Mouse (Mus musculus): ENCODE data around the gene Insr.

Insr gene

DNA sequence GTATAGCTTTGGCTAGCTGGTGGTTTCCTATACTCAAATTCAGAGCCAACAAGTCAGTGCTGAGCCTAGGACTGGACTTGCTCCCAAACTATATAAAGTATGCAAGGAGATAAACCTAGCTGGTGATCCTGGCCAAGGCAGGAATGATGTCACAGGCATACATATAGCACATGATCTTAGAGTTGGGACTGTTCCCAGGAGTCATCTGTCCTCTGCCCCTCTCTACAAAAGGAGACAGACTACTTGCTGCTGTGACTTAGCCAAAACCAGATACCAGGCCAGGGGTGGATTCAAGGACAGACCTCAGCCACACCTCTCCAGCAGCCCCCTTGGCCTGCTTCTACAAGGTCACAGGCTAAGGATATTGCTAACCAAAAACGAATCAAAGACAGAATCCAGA, 92.0 kb downstream of the Insr start:
- TF ChIP-seq GATA4 (IDR thresholded peaks at IDR 0.05; ENCODE audit: insufficient replicate concordance, low read length): no peak

DNA sequence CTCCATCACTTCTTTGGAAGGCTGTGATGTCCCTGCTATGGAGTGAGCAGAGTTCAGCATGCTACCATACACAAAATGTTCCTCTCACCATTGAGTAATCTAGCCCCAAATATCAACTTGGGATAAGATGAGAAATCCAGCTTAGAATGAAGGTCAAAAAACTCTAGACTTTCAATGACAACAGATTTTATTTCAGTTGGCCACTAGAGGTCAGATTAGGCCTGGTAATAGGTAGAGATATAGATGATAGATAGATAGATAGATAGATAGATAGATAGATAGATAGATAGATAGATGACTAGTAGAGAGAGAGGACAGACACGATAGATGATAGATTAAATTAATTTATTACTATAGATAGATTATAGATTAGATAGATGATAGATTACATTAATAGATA, 99.5 kb downstream of the Insr start:
- TF ChIP-seq GATA4 (IDR thresholded peaks at IDR 0.05; ENCODE audit: insufficient replicate concordance, low read length): no peak

DNA sequence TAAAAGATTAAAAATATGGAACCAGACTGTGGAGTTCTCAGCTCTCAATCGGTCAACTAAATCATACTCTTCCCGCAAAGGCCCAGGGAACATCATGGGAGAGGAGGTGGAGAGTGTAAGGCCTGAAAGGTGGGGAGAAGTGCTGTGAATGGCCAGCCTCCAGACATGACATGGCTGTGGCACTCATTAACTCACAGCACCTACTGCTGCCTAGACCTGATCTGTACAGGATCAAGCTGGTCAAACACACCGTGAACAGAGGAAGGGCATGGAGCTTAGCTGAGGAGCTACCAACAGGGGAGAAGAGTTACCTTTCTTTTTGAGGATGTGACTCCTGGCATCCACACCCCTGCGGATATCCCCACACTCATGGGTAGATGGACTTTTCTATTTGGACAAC, 102.0 kb downstream of the Insr start:
- no peak for TF ChIP-seq GATA4 (IDR thresholded peaks at IDR 0.05; ENCODE audit: insufficient replicate concordance, low read length)

DNA sequence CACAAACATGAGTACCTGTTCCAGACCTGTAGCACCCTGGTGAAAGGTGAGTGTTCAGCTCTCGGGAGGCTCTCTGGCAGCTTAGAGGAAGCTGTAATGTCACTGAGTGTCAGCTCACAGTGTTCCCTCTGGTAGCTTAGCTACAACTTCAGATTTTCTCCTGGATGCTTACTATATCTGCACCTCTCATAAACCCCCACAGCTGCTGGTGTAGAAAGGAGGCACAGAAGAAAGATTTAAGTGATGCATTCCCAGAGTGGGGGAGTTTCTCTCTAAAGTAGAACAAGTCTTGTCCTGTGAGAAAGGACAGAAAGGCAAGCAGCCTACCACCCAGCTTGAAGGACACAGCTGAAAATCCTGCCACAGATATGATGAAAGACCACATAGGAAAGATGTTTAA, 107.2 kb downstream of the Insr start:
- no peak for TF ChIP-seq GATA4 (IDR thresholded peaks at IDR 0.05; ENCODE audit: insufficient replicate concordance, low read length)

DNA sequence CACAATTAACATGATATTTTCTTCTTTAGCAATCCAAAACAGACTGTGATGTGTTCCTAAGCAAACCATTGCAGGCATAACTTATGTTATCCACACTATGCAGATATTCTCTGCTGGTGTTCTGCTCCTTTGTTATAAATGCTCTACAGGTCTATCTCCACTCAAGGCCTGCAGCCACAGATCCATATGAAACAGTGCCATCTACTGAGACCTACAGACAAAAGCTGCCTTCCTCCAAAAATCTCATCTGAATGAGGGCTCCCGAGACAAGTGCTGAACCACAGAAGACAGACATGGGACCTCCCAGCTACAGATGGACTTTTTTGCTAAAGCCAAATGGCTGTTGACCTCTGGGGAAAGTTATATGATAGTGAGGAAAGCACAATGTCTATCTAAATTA, 132.9 kb downstream of the Insr start:
- no peak for TF ChIP-seq GATA4 (IDR thresholded peaks at IDR 0.05; ENCODE audit: insufficient replicate concordance, low read length)

Measured in liver, adult (tissue).